Mouse (Mus musculus): ENCODE results near the gene Safb. TPM values are rescaled to one million over a fixed set of nuclear protein-coding genes. Genes with fewer than 3 reads are reported as not detected.
A peak's percentile ranks its signal among the peaks of the same experiment; 100 is the strongest.

Safb gene
- 119 and 146 TPM in 2 replicates for polyA plus RNA-seq (2016; fragmentation: Nextera tagmentation; extraction: Ambion mirVana)

DNA sequence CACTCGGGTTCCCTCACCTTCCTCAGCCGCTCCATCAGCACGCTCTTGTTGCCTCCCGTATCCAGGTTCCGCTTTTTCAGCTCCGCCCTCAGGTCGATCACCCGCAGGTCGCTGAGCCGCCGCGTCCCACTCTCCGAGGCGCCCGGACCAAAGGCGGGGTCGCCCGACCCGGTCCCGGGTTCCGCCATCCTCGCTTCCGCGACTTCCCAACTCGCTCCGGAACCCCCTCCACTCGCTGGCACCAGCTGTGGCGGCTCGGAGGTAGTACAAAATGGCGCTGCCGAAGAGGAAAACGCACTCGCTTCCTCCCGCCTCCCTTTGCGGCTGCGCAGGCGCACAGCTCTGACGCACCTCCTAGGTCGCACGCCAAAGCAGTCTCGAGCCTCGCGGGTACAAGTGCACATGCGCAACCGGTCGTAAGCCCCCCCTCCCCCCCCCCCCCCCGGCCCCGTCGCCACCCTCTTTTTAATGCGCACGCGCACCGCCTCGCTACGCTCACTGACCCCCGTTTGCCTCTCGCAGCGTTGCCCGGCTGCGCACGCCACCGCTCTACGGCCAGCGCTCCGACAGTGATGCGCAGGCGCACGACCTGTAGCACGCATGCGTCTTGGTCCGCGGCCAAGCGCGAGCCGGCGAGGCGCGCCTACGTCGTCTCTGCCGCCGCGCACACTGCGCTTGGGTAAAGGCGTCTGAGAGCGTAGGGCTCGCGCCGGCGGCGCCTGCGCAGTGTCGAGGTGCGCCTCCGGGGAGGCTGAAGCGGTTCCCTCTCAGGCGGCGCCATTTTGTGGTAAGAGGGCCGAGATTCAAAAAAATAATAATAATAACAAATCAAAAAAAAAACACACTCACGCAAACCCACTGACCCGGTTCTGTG lies at the start of gene Safb, which contains the start of gene Safb2:
TSS of gene Safb (plus strand) at position 569 of the 874 bp plus-strand sequence.
TSS of gene Safb2 (minus strand) at position 329 of the 874 bp plus-strand sequence.
- peak within 1 kb of the TSS; percentile 91 for H3K4me3 ChIP-seq
- WGBS = under 1% methylated on average over 101 of the region's 101 CpGs
- peaks cover 51% of the 10 kb centered on the region for H3K4me1 ChIP-seq (replicated peaks)
- no peaks in the 10 kb centered on the region for H3K27me3 ChIP-seq (ENCODE audit: insufficient read depth, poor library complexity, severe bottlenecking)
- H3K36me3 ChIP-seq = peaks cover 73% of the 10 kb centered on the region
- peak within 1 kb of the TSS; percentile 97 for H3K27ac ChIP-seq
- DNase-seq (ENCODE audit: low spot score) = peak; percentile 100
- no peaks in the 10 kb centered on the region for H3K9me3 ChIP-seq

DNA sequence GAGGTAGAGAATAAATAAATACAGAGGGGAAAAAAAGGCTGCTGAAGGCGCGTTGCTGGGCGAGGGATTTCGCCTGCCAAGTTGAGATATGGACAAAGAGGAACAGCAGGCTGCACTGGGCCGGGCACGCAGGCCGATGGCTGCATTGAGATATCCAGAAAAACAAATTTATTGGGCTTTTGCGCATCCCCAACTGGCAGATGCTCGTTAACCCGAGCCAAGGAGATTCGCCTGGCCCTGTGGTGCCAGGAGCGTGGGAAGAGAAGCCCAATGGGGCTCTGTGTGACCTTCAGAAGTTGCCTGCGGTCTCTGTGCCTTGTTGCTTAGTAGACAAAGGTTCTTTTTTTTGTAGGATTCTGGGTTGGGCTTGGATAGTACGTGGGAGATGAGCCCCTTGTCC lies 48.4 kb upstream of the Safb start:
- peaks cover 39% of the 10 kb centered on the region for H3K4me1 ChIP-seq (replicated peaks)
- 0 out of 2 replicates have a peak, but pooled peaks cover 3% of the 10 kb centered on the region for H3K9me3 ChIP-seq
- H3K4me3 ChIP-seq = no peak overlapping the region
- DNase-seq (ENCODE audit: low spot score) = no peak
- H3K36me3 ChIP-seq = no peaks in the 10 kb centered on the region
- no peaks in the 10 kb centered on the region for H3K27me3 ChIP-seq (ENCODE audit: insufficient read depth, poor library complexity, severe bottlenecking)
- 52% methylated on average over 14 of the region's 14 CpGs for WGBS
- peak overlapping the region; percentile 64 for H3K27ac ChIP-seq

DNA sequence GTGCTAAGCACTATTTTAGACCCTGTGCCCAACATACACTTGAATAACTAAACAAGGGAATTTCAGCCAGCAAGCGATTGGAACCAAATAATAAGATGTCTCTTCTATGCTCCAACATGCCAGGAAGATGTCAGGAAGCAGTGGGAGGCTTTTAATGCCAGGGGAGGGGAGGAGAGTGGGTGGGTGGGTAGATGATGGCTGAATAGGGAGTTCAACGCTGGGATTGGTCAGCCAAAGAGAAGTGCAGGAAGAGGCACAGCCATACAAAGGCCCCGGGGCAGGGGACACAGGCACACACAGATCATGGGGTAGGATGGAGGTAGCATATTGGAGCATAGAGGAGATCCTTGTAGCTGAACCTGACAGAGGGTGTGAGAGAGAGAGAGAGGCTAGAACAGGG lies 47.8 kb upstream of the Safb start:
- Histone ChIP-seq H3K27me3 (ENCODE audit: insufficient read depth, poor library complexity, severe bottlenecking) (no peaks in the 10 kb centered on the region), H3K36me3 (no peaks in the 10 kb centered on the region), H3K4me3 (no peak overlapping the region), H3K27ac (peak overlapping the region; percentile 45; the same call in 1 of the 2 replicates), H3K9me3 (0 out of 2 replicates have a peak, but pooled peaks cover 3% of the 10 kb centered on the region), H3K4me1 (replicated peaks) (peaks cover 39% of the 10 kb centered on the region)
- DNase-seq (ENCODE audit: low spot score) = no peak
- 55% methylated on average over 3 of the region's 3 CpGs for WGBS

GRCm38 (mm10) chr17:56537912-56538311 lies 46.7 kb upstream of the Safb start:
- WGBS = 20% methylated on average over 8 of the region's 8 CpGs
- H3K36me3 ChIP-seq = no peaks in the 10 kb centered on the region
- peak; percentile 47 for DNase-seq (ENCODE audit: low spot score)
- H3K4me3 ChIP-seq = no peak overlapping the region
- H3K27me3 ChIP-seq (ENCODE audit: insufficient read depth, poor library complexity, severe bottlenecking) = 0 out of 2 replicates have a peak, but pooled peaks cover 6% of the 10 kb centered on the region
- H3K4me1 ChIP-seq (replicated peaks) = peaks cover 48% of the 10 kb centered on the region
- peak overlapping the region; percentile 19; the same call in 1 of the 2 replicates for H3K27ac ChIP-seq
- 0 out of 2 replicates have a peak, but pooled peaks cover 3% of the 10 kb centered on the region for H3K9me3 ChIP-seq

- Histone ChIP-seq H3K27ac (no peak overlapping the region), H3K9me3 (no peaks in the 10 kb centered on the region), H3K4me1 (replicated peaks) (peaks cover 60% of the 10 kb centered on the region), H3K4me3 (no peak overlapping the region), H3K36me3 (no peaks in the 10 kb centered on the region), H3K27me3 (ENCODE audit: insufficient read depth, poor library complexity, severe bottlenecking) (0 out of 2 replicates have a peak, but pooled peaks cover 6% of the 10 kb centered on the region)
- 37% methylated on average over 6 of the region's 6 CpGs for WGBS
- no peak for DNase-seq (ENCODE audit: low spot score)
Observed at GRCm38 (mm10) chr17:56540562-56540975, 44.1 kb upstream of the Safb start.

DNA sequence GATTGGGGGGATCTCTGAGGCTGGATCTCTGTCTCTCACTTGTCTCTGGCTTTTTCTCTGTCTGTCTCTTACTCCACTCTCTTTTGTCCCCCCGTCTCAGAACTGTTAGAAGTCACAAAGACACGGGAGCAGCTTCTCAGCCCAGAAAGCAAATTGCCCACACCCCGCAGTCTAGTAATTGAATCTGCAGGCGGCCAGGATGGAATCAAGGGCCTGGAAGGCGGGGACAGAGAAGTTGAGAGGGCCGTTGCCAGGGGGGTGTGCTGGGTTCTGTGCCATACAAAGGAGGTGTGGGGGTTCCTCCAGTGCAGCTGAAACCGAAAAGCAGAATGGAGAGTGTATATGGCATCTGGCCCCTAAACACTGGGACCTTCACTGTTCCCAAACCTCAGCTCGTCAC lies 41.9 kb upstream of the Safb start:
- no peaks in the 10 kb centered on the region for H3K36me3 ChIP-seq
- 49% methylated on average over 8 of the region's 8 CpGs for WGBS
- H3K4me1 ChIP-seq (replicated peaks) = peaks cover 50% of the 10 kb centered on the region
- no peak for DNase-seq (ENCODE audit: low spot score)
- H3K4me3 ChIP-seq = no peak overlapping the region
- 0 out of 2 replicates have a peak, but pooled peaks cover 6% of the 10 kb centered on the region for H3K27me3 ChIP-seq (ENCODE audit: insufficient read depth, poor library complexity, severe bottlenecking)
- H3K9me3 ChIP-seq = no peaks in the 10 kb centered on the region
- H3K27ac ChIP-seq = peak overlapping the region; percentile 46; the same call in 1 of the 2 replicates

DNA sequence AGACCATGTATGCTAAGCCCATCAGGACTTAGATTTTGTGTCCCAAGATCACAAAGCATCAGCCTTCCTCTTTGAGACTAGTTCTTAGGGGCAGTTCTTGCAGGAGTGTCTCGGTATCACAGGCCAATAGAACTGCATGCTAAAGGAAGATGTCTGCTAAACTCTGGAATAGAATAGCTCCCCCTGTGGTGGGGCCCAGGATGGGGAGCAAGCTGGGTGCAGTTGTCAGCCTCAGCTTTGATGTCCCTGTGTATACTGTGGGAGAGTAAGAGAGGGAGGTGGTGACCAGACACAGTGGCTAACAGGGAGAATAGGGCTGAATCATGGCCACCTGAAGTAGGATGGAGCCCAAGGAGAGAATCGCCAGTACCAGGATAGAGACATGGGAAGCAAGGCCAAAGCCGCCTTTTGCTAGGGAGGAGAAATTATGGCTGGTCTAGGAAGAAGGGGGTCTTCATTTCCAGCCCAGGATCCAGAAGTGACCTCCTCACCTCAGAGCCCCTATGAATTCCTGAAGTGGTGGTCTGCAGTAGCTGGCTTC lies 40.9 kb upstream of the Safb start:
- H3K27me3 ChIP-seq (ENCODE audit: insufficient read depth, poor library complexity, severe bottlenecking) = 0 out of 2 replicates have a peak, but pooled peaks cover 6% of the 10 kb centered on the region
- peaks cover 48% of the 10 kb centered on the region for H3K4me1 ChIP-seq (replicated peaks)
- no peak overlapping the region for H3K27ac ChIP-seq
- H3K9me3 ChIP-seq = no peaks in the 10 kb centered on the region
- no peaks in the 10 kb centered on the region for H3K36me3 ChIP-seq
- no peak for DNase-seq (ENCODE audit: low spot score)
- H3K4me3 ChIP-seq = no peak overlapping the region
- WGBS = 84% methylated on average over 3 of the region's 3 CpGs

GRCm38 (mm10) chr17:56544699-56545387 lies 39.8 kb upstream of the Safb start:
- H3K36me3 ChIP-seq = no peaks in the 10 kb centered on the region
- H3K4me1 ChIP-seq (replicated peaks) = peaks cover 56% of the 10 kb centered on the region
- no peak overlapping the region for H3K27ac ChIP-seq
- WGBS = 79% methylated on average over 7 of the region's 7 CpGs
- H3K4me3 ChIP-seq = no peak overlapping the region
- no peak for DNase-seq (ENCODE audit: low spot score)
- H3K27me3 ChIP-seq (ENCODE audit: insufficient read depth, poor library complexity, severe bottlenecking) = 0 out of 2 replicates have a peak, but pooled peaks cover 6% of the 10 kb centered on the region
- H3K9me3 ChIP-seq = no peaks in the 10 kb centered on the region

DNA sequence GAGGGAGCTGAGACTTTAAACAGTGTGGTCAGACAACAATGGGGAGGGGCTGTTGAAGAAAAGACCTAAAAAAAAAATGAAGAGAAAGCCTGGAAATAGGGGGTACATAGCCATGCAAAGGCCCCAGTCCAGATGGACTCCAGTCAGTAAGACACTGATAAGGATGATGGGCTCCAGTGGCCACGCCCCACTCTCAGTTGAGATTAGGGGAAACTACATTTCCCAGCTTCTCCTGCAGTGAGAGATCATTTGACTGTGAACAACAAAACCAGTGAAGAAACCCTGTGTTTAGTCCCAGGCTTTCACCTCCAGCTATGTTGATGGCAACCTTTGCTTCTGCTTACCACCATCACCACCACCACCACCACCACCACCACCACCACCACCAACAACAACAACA lies 38.7 kb upstream of the Safb start:
- Histone ChIP-seq H3K4me1 (replicated peaks) (peaks cover 53% of the 10 kb centered on the region), H3K9me3 (no peaks in the 10 kb centered on the region), H3K27ac (no peak overlapping the region), H3K36me3 (no peaks in the 10 kb centered on the region), H3K27me3 (ENCODE audit: insufficient read depth, poor library complexity, severe bottlenecking) (0 out of 2 replicates have a peak, but pooled peaks cover 6% of the 10 kb centered on the region), H3K4me3 (no peak overlapping the region)
- no peak for DNase-seq (ENCODE audit: low spot score)
- 78% methylated on average over 1 of the region's 1 CpGs for WGBS

- Histone ChIP-seq H3K4me3 (no peak overlapping the region), H3K36me3 (no peaks in the 10 kb centered on the region), H3K27me3 (ENCODE audit: insufficient read depth, poor library complexity, severe bottlenecking) (0 out of 2 replicates have a peak, but pooled peaks cover 6% of the 10 kb centered on the region), H3K4me1 (replicated peaks) (peaks cover 57% of the 10 kb centered on the region), H3K9me3 (no peaks in the 10 kb centered on the region), H3K27ac (no peak overlapping the region)
- WGBS = 87% methylated on average over 5 of the region's 5 CpGs
- DNase-seq (ENCODE audit: low spot score) = no peak
Observed at GRCm38 (mm10) chr17:56546576-56546975, 38.0 kb upstream of the Safb start.

DNA sequence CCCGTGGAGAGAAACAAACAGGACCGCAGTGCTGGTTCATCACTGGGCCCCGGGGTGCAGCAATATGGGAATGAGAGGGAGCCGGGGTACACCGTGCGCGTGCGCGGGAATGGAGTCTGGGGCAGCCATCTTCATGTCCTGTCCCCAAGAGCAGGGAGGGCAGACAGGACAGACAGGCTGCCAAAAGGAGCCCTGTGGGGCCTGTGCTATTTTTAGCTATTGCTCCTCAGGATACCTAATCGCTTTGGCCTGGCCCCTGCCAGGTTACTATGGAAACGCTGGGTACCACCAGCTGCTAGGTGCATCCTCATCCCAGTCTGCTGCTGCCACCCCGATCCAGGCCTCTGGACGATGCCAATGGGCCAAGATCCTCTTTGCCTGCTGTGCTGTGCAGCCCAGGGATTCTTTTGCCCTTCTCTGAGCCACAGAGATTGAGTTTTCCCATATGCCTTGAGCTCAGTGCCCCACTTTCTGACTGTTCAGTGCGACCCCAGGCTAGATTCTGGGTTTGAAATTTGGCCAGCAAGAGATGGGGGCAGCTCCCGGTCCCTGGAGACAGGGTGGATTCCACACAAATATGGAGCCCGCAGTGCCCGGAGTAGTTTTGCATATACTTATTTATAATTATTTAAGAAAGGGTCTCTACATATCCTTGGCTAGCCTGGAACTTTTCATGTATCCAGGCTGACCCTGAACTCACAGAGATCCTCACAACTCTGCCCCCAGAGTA lies 37.3 kb upstream of the Safb start:
- Histone ChIP-seq H3K36me3 (no peaks in the 10 kb centered on the region), H3K9me3 (no peaks in the 10 kb centered on the region), H3K27ac (no peak overlapping the region), H3K4me3 (no peak overlapping the region), H3K27me3 (ENCODE audit: insufficient read depth, poor library complexity, severe bottlenecking) (0 out of 2 replicates have a peak, but pooled peaks cover 3% of the 10 kb centered on the region), H3K4me1 (replicated peaks) (peaks cover 61% of the 10 kb centered on the region)
- no peak for DNase-seq (ENCODE audit: low spot score)
- WGBS = 61% methylated on average over 17 of the region's 17 CpGs

Data from hindbrain, embryonic 10.5 days (tissue).